Mouse (Mus musculus) B cell, adult (primary cell): ENCODE results near the gene Dnah7b. TPM values are rescaled to one million over a fixed set of nuclear protein-coding genes. Genes with fewer than 3 reads are reported as not detected.

Experiments
- total RNA-seq: library from RNA; stranded (reverse); gene quantifications from 4 replicates; pipeline ENCODE4 v1.2.4, GENCODE M21; 2023; ENCODE audit not compliant: inconsistent age

Dnah7b gene
- not detected in 4 replicates for total RNA-seq

GRCm38 (mm10) chr1:46066015-46066414, at the start of gene Dnah7b:
Dnah7b (plus strand) TSS chr1:46066315.

Other genes with a start within 250 kb of the Dnah7b start
- gene Gm5269, start 176.0 kb upstream of the Dnah7b start, total RNA-seq = not detected in 4 replicates
- 7.9 to 14.5 TPM (median 11.9 TPM) in 4 replicates for gene Slc40a1, start 139.8 kb upstream of the Dnah7b start, total RNA-seq